Mouse (Mus musculus) fat pad, adult 2 months (tissue): ENCODE results near the gene D230025D16Rik.
"Not testable (repeated sequence)": the region's sequence is repeated elsewhere in the genome, so short reads cannot be mapped to it uniquely, and the experiment has no call there.

Experiments
- DNase-seq: peaks from one replicate; pipeline ENCODE4 v3.0.0-alpha.2; 2011; ENCODE audit warnings: low read depth, low spot score; ENCODE audit errors: extremely low read depth

D230025D16Rik gene

GRCm38 (mm10) chr8:105224413-105225271 is at the start of gene D230025D16Rik:
D230025D16Rik (plus strand) TSS chr8:105225145.
- DNase-seq: no peak

GRCm38 (mm10) chr8:105175287-105175686 is 49.7 kb upstream of the D230025D16Rik start:
- DNase-seq: not testable (repeated sequence)

GRCm38 (mm10) chr8:105178211-105178800 is 46.6 kb upstream of the D230025D16Rik start:
- DNase-seq: no peak

GRCm38 (mm10) chr8:105182201-105182600 is 42.7 kb upstream of the D230025D16Rik start:
- DNase-seq: peak; percentile 93

GRCm38 (mm10) chr8:105186467-105187005 is 38.4 kb upstream of the D230025D16Rik start:
- DNase-seq: peak; percentile 47

- no peak for DNase-seq
These were observed 32.8 kb upstream of the D230025D16Rik start for GRCm38 (mm10) chr8:105192182-105192581.

GRCm38 (mm10) chr8:105205748-105206147 is 19.2 kb upstream of the D230025D16Rik start:
- DNase-seq: no peak

- DNase-seq: no peak
These were observed 18.1 kb upstream of the D230025D16Rik start for GRCm38 (mm10) chr8:105206766-105207275.

GRCm38 (mm10) chr8:105207675-105208273 is 17.2 kb upstream of the D230025D16Rik start:
- no peak for DNase-seq

- no peak for DNase-seq
These were observed 15.5 kb upstream of the D230025D16Rik start for GRCm38 (mm10) chr8:105209153-105210110.

- DNase-seq: no peak
These were observed 10.8 kb upstream of the D230025D16Rik start for GRCm38 (mm10) chr8:105214104-105214503.

- no peak for DNase-seq
These were observed 6.9 kb upstream of the D230025D16Rik start for GRCm38 (mm10) chr8:105217926-105218522.

GRCm38 (mm10) chr8:105223850-105224249 is 1.1 kb upstream of the D230025D16Rik start:
- no peak for DNase-seq

GRCm38 (mm10) chr8:105225272-105225593 is 288 bp downstream of the D230025D16Rik start:
- no peak for DNase-seq

- no peak for DNase-seq
These were observed 972 bp downstream of the D230025D16Rik start for GRCm38 (mm10) chr8:105225917-105226316.

- DNase-seq: no peak
These were observed 6.8 kb downstream of the D230025D16Rik start for GRCm38 (mm10) chr8:105231503-105232320.

GRCm38 (mm10) chr8:105232321-105232693 is 7.4 kb downstream of the D230025D16Rik start:
- DNase-seq: not testable (repeated sequence)

- DNase-seq: no peak
These were observed 8.4 kb downstream of the D230025D16Rik start for GRCm38 (mm10) chr8:105233126-105233935.
